Mouse (Mus musculus): ENCODE measurements at regions not wholly inside any gene's neighbourhood (a gene's known extent, or its start where the extent isn't known, plus 50 kb on each side); places are given as distances from the start of the nearest gene placed in this dataset.

DNA sequence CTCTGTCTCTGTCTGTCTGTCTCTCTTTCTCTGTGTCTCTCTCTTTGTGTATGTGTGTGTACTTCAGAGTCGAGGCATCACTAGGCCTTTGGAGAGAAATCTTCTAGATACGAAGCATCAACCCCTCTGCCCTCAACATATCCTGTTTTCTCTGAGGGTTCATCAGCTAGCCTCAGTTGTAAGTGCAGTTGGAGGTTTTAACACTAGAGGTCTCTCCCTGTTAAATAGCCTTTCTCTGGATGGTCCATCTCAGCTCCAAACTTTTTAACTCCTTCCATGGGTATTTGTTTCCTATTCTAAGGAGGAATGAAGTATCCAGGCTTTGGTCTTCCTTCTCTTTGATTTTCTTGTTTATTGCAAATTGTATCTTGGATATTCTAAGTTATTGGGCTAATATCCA is 147.8 kb upstream of the Defb41 start:
- intact Hi-C loops (cut with DNase I) = loop anchor here (5.0 kb wide), 1 partner anchor 565 kb away; no protein-coding TSS in a partner anchor
- DNase-seq = no peak

DNA sequence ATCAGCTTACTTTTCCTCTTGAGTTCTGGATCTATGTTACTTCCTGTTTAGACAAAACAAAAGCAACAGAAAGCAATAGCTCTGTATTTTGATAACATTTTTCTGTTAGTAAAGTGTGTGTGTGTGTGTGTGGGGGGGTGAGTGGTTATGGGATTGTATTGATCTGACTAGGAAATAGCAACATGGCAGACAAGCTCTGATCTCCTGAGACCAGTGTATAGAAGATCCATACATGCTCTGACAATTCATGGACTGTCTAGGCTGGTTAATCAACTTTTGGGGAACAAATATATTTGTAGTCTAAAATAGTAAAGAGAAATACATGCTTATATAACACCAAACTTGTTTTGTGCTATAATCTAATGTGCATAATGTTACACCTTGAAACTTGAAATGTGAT is 124.7 kb upstream of the Defb41 start:
- no peak for DNase-seq
- intact Hi-C loops (cut with DNase I) = no loop called here

DNA sequence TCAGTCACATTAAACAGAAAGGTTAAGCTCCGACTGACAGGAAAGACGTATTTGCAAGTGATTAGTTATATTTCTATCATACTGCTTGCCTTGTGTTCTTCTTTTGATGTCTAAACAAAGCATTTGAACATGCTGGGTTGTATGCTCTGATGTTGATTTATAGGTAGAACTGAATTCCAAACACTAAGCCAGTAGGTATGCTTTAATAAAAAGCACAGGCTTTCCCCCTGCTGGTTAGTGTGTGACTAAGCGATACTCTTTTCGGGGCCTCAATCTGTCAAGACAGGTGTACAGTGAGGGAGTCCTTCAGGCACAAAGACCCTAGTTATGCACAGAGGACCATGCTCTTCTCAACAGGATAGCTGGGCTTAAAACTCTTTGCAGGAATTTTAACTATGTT is 119.1 kb upstream of the Defb41 start:
- DNase-seq = no peak
- intact Hi-C loops (cut with DNase I) = no loop called here

DNA sequence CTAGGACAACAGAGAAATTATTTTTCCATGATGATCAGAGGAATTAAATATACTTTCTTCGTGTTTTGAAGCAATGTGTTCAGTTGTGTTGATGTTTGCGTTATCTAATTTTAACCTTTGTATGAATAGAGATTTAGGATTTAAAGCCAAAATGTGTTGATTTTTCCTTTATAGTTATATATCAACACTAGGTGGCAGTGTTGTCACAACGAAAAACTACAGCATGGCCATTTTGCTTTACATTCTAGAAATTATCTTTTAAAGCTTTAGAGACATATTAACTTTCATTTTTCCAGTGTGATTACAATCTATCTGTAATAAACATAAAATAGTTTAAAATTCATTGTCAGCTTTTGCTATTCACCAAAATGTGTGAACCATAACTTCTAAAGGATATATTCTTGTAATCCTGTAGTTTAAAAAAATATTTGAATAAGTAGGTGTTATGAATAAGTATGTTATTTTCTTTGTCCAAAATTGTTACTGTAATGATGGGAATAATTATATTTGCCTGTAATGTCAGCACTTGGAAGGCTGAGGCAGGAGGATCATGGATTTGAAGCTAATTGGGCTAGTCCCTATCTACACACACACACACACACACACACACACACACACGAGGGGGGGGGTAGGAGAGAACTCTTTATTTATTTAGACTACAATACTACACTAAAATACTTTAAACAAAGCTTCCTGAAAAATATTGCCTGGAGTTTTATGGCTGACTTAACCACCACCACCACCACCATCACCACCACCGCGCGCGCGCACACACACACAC is 95.2 kb upstream of the Defb41 start:
- no peak for DNase-seq
- intact Hi-C loops (cut with DNase I) = loop anchor here (2.0 to 5.0 kb wide), 2 partner anchors 617 to 817 kb away; no protein-coding TSS in a partner anchor

DNA sequence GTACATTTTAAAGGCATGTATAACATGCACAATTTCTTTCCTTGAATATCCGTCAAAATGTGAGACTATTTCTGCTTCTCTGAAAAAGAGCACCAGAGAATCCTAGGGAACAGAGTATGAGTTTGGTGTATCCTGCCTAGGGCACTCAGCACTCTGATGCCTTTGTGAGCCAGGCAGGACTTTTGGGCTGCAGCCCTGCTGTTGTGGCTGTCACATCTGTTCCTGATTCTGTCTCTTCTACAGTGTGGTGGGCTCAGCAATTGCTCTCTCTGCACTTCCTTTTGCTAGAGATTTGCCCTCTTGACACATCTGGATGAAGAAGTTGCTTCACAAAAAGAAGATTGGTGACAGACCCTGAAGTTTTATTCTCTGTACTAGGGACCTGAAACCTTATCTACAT is 73.9 kb upstream of the Defb41 start:
- intact Hi-C loops (cut with DNase I) = no loop called here
- no peak for DNase-seq
